Mouse (Mus musculus): ENCODE data around the gene Cadm1.

Gene Cadm1

DNA sequence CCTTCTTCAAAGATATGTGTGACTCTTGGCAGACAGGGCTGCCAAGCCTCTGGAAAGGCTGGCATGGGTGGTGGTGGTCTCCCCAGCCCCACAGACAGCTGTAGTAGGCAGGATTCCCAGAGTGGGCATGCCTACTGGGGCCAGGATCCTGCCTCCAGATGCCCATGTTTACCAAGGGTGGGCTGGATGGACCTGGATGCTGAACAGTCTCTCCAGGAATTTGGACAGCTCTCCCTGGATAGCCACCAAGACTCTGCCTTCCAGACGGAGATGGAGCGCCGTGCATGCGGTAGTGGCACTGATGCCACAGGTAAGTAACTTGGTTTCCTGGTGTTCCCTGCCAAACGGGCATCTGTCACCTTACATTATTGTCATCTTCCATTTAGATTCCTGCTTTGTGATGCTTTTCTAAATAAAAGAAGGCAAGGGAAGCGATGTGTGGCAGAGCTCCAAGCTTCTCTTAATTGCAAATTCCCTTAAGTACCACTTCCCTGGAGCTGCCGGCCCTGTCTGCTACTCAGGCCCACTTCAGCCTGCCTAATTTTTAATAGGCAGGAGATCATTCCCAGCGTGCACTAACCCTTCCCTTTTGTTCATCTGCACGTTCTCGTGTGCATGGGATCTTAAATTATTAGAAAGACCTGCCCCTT is 346.7 kb downstream of the Cadm1 start:
- no peak for DNase-seq

DNA sequence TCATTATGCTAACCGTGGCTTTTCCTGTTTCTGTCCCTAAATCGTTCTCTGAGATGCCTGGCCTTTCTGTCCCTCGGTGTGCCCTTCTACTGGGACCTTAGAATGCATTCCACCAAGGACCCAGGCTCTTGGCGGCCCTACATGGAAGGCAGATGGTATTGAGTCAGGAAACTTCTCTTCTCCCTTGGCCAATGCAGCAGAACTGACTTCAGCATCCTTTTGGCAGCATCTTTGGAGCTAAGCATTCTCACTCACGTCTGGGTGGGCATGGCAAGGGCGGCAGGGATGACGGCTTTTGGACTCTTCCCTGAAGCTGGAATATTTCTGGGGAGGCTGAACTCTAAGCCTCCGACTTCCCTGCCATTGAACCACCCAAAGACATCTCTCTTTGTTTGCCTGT is 350.2 kb downstream of the Cadm1 start:
- no peak for DNase-seq

DNA sequence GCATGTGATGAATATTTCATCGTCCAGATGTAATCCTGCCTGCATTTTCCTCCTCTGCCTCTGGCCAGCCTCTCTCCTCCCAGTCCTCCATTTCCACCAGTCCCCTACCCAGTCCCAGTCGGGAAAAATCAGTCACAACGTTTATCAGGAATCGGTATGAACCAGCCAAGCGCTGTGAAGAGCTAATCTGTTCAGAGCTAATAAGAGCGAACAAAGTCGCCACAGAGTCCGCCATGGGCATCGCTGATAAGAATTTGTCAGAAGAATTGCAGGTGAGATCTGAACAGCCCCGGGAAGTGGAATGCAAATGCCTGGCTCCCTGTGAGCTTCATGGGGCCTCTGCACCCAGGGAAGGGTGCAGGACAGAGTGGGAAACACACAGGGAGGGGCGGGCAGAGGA is 352.4 kb downstream of the Cadm1 start:
- DNase-seq, result no peak

DNA sequence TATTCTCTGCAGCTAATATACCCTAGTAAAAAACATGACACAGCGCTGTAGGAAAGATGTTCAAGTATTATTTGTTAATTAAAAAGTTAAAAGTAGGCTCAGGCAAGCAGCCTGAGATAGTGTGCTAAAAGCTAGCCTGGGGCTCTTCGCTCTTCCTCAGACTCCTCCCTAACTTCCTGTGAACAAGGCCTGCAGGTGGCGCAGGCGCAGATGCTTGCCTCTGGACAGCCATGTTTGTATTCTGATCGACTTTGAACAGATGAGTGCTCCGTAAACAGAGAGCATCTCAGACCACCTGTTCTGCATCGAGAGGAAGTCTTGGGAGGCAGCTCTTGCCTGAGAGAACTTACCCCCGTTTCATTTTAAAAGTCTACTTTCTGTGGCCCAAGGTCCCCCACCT is 361.7 kb downstream of the Cadm1 start:
- DNase-seq, result no peak

DNA sequence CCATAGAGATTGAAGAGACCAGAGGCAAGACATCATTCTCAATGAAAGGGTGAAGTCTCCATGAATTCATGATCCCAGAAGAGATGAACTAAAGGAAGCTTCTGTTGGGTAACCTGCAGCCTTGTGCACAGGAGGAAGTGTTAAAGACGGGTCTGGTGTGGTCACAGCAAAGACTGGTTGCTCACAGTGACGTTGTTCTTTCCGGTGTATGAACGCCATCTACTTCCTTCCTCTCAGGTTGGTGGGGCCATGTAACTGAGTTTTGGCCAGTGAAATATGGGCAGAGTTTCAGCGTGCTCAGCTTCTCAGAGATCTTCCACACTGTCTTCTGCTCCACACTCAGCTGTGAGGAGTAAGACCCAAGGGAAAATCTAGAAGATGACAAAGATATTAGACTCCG is 363.0 kb downstream of the Cadm1 start:
- no peak for DNase-seq

DNA sequence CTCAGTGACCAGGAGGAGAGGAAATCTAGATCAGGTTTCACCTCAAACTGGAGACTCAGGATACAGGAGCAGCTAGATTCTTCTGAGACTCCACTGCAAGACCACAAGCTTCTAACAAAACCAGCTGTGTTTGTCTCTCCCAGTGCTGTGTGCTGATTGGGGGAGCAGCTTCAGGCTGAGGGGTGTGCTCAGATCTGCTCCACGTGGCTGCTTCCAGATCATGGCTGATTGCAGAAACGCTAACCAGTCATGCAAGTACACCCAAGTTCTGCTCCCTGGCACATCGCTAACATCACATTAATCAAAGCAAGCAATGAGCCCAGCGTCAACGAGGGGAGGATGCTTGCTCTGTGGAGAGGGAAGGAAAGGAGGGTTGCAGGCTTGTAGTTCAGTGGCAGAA is 364.1 kb downstream of the Cadm1 start:
- DNase-seq, result peak; percentile 8

DNA sequence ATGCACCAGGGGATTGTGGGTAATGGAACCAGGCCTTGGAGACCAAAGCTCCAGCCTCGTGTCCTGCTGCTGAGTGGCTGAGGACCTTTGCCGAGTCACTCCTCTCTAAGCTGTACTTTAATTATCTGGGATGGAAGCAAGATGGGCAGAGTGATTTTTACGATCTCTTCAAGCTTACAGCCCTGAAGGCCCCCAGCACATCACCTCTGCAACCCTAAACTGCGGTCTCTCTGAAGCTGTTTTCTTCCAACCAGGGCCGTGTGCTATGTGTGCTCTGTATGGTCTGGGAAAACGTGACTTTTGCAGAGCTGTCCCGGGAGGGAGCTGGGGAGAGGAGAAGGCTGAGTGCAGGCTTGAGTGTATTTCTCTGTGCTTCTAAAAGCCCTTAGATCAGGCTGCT is 364.7 kb downstream of the Cadm1 start:
- no peak for DNase-seq

DNA sequence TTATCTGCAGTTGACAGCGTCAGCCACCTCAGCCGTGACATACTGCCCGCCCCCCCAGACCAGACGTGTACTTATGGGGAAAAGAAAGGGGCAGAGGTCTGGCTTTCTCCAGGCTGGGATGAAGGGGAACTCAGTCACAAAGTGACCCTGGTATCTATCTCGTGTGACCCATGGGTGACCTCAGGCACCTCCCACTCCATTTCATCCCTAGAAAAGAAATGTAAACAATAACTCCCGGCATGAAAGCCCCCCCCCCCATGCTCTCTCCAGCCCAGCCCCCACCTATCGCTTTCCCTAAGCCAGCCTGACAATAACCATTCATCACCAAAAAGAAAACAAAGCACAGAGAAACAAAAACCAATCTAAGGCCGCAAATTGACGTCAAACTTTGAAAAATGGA is 365.1 kb downstream of the Cadm1 start:
- no peak for DNase-seq

DNA sequence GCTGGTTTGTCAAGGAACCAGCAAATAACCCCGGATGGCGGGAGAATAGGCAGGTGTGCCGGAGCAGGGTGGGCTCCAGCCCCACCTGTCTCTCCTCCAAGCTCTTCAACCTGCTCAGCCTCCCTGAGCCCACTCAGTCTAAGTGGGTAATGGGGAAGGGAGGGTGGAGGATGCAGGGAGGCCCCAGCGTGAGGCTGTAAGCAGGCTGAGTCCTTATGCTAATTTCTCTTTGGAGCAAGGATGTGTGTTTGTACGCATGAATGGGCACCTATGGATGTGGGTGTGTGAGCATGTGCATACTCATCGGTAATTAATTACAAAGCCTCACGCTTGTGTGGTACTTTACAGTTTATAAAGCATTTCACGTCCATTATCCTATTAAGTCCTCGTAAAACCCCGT is 370.8 kb downstream of the Cadm1 start:
- no peak for DNase-seq

DNA sequence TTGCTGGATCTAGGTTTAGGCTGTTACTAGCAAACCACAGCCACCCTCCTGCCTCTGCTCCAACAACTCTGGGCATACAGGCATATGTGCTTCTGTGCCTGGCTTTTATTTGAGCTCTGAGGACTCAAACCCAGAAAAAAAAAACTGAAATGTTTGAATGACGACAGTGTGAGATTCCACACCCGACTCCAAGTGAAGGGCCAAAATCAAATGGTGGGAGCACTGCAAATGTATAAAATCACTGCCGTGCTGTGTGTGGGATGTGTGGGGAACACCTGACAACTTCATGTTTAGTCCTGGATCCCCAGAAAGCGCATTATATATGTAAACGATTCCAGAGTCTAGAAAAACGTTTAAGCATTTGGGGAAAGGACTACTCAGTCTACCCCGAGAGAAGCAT is 373.7 kb downstream of the Cadm1 start:
- no peak for DNase-seq

DNA sequence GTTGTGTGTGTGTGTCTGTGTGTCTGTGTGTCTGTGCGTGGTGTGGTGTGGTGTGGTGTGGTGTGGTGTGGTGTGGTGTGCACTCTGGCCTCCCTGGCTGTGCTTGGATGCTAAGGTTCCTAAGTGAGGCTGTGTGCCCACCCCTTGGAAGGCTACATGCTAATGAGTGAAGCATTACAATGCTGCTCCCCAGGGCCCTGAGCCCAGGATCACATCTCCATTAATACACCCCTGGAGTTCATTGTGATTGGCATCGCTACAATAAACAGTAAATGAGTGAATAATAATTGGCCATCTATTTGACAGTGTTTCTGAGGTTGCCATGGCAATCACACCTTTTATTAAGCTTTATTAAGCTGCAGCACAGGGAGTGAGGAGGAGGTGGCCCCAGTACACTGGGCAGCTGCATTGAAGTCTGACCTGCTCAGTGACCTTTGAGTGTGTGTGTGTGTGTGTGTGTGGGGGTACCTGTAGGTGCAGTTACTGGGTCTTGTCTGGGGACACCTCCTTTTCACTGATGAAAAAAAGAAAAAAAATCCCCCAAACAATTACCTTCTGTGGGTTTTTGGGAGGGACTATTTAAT is 374.5 kb downstream of the Cadm1 start:
- no peak for DNase-seq

DNA sequence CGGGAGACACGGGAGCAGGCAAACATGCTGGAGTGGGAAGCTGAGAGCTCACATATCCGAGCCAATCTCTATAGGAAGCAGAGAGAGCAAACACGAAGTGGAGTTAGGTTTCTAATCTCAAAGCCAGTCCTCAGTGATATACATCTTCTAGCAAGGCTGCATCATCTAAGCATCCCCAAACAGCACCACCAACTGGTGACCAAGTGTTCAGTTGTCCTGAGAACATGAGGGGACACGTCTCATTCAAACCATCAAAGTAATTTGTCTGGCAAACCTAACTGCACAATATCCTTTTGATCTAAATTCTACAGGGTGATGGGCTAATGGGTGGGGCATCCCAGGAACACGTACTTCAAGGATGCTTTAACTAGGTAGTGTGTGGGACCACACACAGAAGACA is 376.5 kb downstream of the Cadm1 start:
- no peak for DNase-seq
